Mouse (Mus musculus) spleen, adult 18-20 months (tissue): ENCODE measurements at regions not wholly inside any gene's neighbourhood (a gene's known extent, or its start where the extent isn't known, plus 50 kb on each side); places are given as distances from the start of the nearest gene placed in this dataset.

Source experiments
- DNase-seq, 2 experiments: peaks; one replicate each; pipeline ENCODE4 v3.0.0; 2022; ENCODE audit warnings: mixed read lengths in 2 of 2

GRCm38 (mm10) chr7:70438908-70439307 lies 72.4 kb upstream of the Nr2f2 start:
- DNase-seq = no peak

GRCm38 (mm10) chr7:70433838-70434237 lies 67.3 kb upstream of the Nr2f2 start:
- DNase-seq = no peak

- DNase-seq = no peak
Measured at GRCm38 (mm10) chr7:70433358-70433757, 66.8 kb upstream of the Nr2f2 start.

- no peak for DNase-seq
Measured at GRCm38 (mm10) chr7:70431712-70432111, 65.2 kb upstream of the Nr2f2 start.

- DNase-seq = no peak
Measured at GRCm38 (mm10) chr7:70429326-70429725, 62.8 kb upstream of the Nr2f2 start.

GRCm38 (mm10) chr7:70424231-70424620 lies 57.7 kb upstream of the Nr2f2 start:
- no peak for DNase-seq

GRCm38 (mm10) chr7:70423524-70424230 lies 57.1 kb upstream of the Nr2f2 start:
- DNase-seq = no peak

- DNase-seq = no peak
Measured at GRCm38 (mm10) chr7:70416185-70416941, 49.8 kb upstream of the Nr2f2 start.
